Mouse (Mus musculus) CH12.LX (cell line): ENCODE measurements at regions not wholly inside any gene's neighbourhood (a gene's known extent, or its start where the extent isn't known, plus 50 kb on each side); places are given as distances from the start of the nearest gene placed in this dataset.

Experiments
- ELF1 ChIP-seq: IDR thresholded peaks from 2 replicates; pipeline ENCODE4 v1.6.1; 2014; ENCODE audit warnings: low read depth, mild to moderate bottlenecking, inconsistent platforms, low read length, improper control_type of control experiment
- POLR2AphosphoS2 ChIP-seq: IDR thresholded peaks from 2 replicates; pipeline ENCODE4 v1.6.1; 2011; ENCODE audit warnings: low read depth, low read length, improper control_type of control experiment
- SIN3A ChIP-seq: IDR thresholded peaks from 2 replicates; pipeline ENCODE4 v1.6.1; 2012; ENCODE audit warnings: low read length, improper control_type of control experiment, inconsistent platforms
- ZNF384 ChIP-seq: IDR thresholded peaks from 2 replicates; pipeline ENCODE4 v1.6.1; 2012; ENCODE audit warnings: low read depth, low read length, improper control_type of control experiment, inconsistent platforms

DNA sequence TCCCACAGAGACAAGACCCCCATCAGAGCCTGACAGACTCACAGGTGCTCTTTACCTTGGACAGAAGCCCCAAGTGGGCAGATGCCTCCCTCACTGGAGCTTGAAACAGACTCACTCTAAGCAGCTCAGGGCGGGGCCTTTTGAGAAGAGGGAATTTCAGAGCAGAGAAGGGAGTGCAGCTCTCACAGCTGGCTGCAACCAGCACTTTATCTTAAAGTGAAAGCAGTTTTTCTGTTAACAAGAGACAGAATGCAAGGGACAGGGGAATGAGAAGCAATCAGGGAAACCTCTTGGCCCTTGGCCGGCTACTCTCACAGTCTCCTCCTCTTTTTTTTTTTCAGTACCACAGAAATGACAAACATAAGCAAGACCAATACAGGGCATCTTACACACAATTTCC lies 56.2 kb upstream of the B3galnt1 start:
- no peak for TF ChIP-seq ELF1
- no peak for TF ChIP-seq POLR2AphosphoS2
- no peak for TF ChIP-seq SIN3A
- peak; percentile 37; the same call in 1 of the 2 replicates for TF ChIP-seq ZNF384
